Mouse (Mus musculus): Measurements from ENCODE around the gene Itch. TPM values are rescaled to one million over a fixed set of nuclear protein-coding genes. Genes with fewer than 3 reads are reported as not detected.

Itch gene
- total and polyA plus RNA-seq, 3 experiments: 15.2 to 53.6 (median 18.1) TPM

DNA sequence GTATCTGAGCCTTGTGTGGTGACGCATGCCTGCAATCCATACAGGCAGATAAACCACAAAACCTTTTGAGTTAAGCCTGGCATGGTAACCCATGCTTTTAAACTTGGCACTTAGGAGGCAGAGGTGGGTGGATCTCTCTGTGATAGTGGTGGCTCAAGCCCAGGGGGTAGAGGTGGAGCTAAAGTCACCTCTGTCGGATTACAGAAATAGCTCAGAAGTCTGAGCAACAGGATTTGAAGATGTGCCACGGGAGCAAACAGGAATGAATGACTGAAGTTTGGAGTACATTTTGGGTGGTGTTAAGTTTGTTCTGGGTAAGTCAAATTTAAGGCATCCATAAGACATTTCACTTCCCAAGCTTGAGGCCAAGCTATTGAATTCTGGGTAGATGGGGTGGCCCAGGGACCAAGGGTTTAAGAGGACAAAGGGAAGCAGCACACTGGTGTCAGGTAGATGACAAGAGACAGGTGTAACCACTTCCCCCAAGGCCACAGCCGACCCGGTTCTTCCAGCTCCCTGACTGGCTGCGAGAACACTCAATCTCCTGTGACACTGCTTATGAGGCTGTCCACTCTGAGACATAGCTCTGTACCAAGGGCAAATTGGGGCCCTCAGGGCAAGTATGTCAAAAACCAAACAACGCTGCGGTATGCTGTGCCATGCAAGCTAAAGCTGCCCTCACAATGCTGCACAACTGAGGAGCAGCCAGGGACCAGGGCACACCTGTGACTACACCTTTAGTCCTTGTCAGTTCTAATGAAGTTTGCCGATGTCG lies 139.3 kb downstream of the Itch start:
- Histone ChIP-seq H3K4me3 (ENCODE audit: control insufficient read depth in 1 of 2, insufficient read depth in 1 of 2, low read depth in 2 of 2, low read length in 2 of 2) (no peak overlapping the region), H3K9me3 (replicated peaks; ENCODE audit: insufficient read depth, low read length) (no peaks in the 10 kb centered on the region), H3K27ac (ENCODE audit: control insufficient read depth, low read depth, low read length) (no peak overlapping the region), H3K9ac (ENCODE audit: control insufficient read depth, low read depth, low read length, poor library complexity, severe bottlenecking) (no peak overlapping the region), H3K36me3 (ENCODE audit: control insufficient read depth in 1 of 2, insufficient read depth in 2 of 2, low read length in 2 of 2) (no peaks in the 10 kb centered on the region), H3K4me1 (ENCODE audit: control insufficient read depth in 1 of 2, insufficient read depth in 2 of 2, low read length in 2 of 2) (no peaks in the 10 kb centered on the region), H3K79me2 (ENCODE audit: control insufficient read depth, insufficient read depth, low read length, poor library complexity) (no peaks in the 10 kb centered on the region), H3K27me3 (ENCODE audit: control insufficient read depth in 1 of 2, insufficient read depth in 2 of 2, low read length in 2 of 2) (no peaks in the 10 kb centered on the region)
- TF ChIP-seq NRF1 (IDR thresholded peaks at IDR 0.05; ENCODE audit: insufficient read depth, low read depth, low read length, poor library complexity, severe bottlenecking) (0 out of 2 replicates have a peak, but pooled peaks have one; percentile 3), ZKSCAN1 (IDR thresholded peaks at IDR 0.05; ENCODE audit: low read depth, low read length) (no peak)
- DNase-seq (ENCODE audit: low read depth, low spot score): no peak

DNA sequence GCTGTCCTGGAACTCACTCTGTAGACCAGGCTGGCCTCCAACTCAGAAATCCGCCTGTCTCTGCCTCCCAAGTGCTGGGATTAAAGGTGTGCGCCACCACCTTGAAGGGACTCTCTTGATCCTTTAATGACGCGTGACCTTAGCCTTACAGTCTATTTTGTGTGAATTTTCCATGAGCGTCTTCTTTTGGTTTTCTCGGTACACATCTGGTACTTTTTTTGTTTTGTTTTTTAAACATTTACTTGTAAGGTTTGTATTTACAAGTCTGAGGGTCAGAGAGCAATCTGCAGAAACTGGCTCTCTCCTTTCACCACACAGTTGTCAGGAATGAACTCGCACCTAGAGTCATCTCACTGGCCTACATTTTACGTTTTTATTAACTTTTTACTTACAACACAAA lies 140.3 kb downstream of the Itch start:
- H3K9ac ChIP-seq (ENCODE audit: control insufficient read depth, low read depth, low read length, poor library complexity, severe bottlenecking): no peak overlapping the region
- H3K9me3 ChIP-seq (replicated peaks; ENCODE audit: insufficient read depth, low read length): no peaks in the 10 kb centered on the region
- no peaks in the 10 kb centered on the region for H3K36me3 ChIP-seq (ENCODE audit: control insufficient read depth in 1 of 2, insufficient read depth in 2 of 2, low read length in 2 of 2)
- H3K27ac ChIP-seq (ENCODE audit: control insufficient read depth, low read depth, low read length): no peak overlapping the region
- no peaks in the 10 kb centered on the region for H3K79me2 ChIP-seq (ENCODE audit: control insufficient read depth, insufficient read depth, low read length, poor library complexity)
- H3K4me1 ChIP-seq (ENCODE audit: control insufficient read depth in 1 of 2, insufficient read depth in 2 of 2, low read length in 2 of 2): no peaks in the 10 kb centered on the region
- TF ChIP-seq GATA1 (IDR thresholded peaks at IDR 0.05; ENCODE audit: low read depth, low read length) (no peak), TBP (IDR thresholded peaks at IDR 0.05; ENCODE audit: low read depth, low read length) (no peak), TAL1 (IDR thresholded peaks at IDR 0.05; ENCODE audit: low read length) (no peak), ZKSCAN1 (IDR thresholded peaks at IDR 0.05; ENCODE audit: low read depth, low read length) (no peak), GABPA (IDR thresholded peaks at IDR 0.05; ENCODE audit: low read depth, low read length) (no peak), RAD21 (IDR thresholded peaks at IDR 0.05; ENCODE audit: low read depth, low read length) (no peak), POLR2AphosphoS5 (IDR thresholded peaks at IDR 0.05; ENCODE audit: borderline replicate concordance, low read depth, low read length) (no peak), MEF2A (IDR thresholded peaks at IDR 0.05; ENCODE audit: extremely low read depth, insufficient replicate concordance, low read depth, low read length, poor library complexity, severe bottlenecking) (no peak)
- DNase-seq (ENCODE audit: low read depth, low spot score): no peak
- H3K4me3 ChIP-seq (ENCODE audit: control insufficient read depth in 1 of 2, insufficient read depth in 1 of 2, low read depth in 2 of 2, low read length in 2 of 2): no peak overlapping the region
- H3K27me3 ChIP-seq (ENCODE audit: control insufficient read depth in 1 of 2, insufficient read depth in 2 of 2, low read length in 2 of 2): no peaks in the 10 kb centered on the region

DNA sequence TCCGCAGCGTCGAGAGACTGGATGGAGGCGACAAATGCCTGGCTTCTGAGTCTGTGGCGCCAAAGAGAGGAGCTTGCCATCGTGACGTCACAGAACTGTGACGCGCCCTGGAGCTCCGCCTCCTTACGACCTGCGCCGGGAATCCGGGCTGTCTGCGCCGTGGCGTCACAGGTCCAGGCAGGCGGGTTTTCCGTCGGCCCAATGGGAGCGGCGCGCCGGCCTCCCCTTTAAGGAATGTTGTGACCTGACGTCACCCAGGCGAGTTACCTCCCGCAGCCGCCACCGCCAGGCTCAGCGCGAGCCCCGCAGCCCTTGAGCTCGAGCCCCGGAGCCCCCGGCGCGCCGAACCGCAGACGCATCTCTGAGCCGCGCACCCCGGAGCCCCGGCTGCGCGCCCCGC lies 142.9 kb downstream of the Itch start, which contains the start of gene Map1lc3a:
Gene Map1lc3a, plus strand, starts transcription at position 103 of the 400 bp plus-strand sequence.
- peak; percentile 92 for DNase-seq (ENCODE audit: low read depth, low spot score)
- H3K27ac ChIP-seq (ENCODE audit: control insufficient read depth, low read depth, low read length): no peak within 1 kb of the TSS

More for the DNA sequence above, 142.9 kb downstream of the Itch start, which contains the start of gene Map1lc3a:
- H3K9ac ChIP-seq (ENCODE audit: control insufficient read depth, low read depth, low read length, poor library complexity, severe bottlenecking): peak within 1 kb of the TSS; percentile 78
- H3K79me2 ChIP-seq (ENCODE audit: control insufficient read depth, insufficient read depth, low read length, poor library complexity): no peaks in the 10 kb centered on the region
- no peaks in the 10 kb centered on the region for H3K36me3 ChIP-seq (ENCODE audit: control insufficient read depth in 1 of 2, insufficient read depth in 2 of 2, low read length in 2 of 2)
- H3K27me3 ChIP-seq (ENCODE audit: control insufficient read depth in 1 of 2, insufficient read depth in 2 of 2, low read length in 2 of 2): no peaks in the 10 kb centered on the region
- no peaks in the 10 kb centered on the region for H3K9me3 ChIP-seq (replicated peaks; ENCODE audit: insufficient read depth, low read length)
- TF ChIP-seq ZC3H11A (IDR thresholded peaks at IDR 0.05; ENCODE audit: low read depth, low read length) (no peak), MXI1 (IDR thresholded peaks at IDR 0.05; ENCODE audit: low read depth, low read length) (peak; percentile 49), USF1 (IDR thresholded peaks at IDR 0.05; ENCODE audit: low read depth, low read length) (no peak), CHD2 (IDR thresholded peaks at IDR 0.05; ENCODE audit: low read length) (no peak), NRF1 (IDR thresholded peaks at IDR 0.05; ENCODE audit: insufficient read depth, low read depth, low read length, poor library complexity, severe bottlenecking) (peak; percentile 68), SIN3A (IDR thresholded peaks at IDR 0.05; ENCODE audit: low read length) (peak; percentile 68), GABPA (IDR thresholded peaks at IDR 0.05; ENCODE audit: low read depth, low read length) (peak; percentile 72; the same call in 1 of the 2 replicates), E2F4 (IDR thresholded peaks at IDR 0.05; ENCODE audit: borderline replicate concordance, low read depth, low read length) (no peak), CHD1 (IDR thresholded peaks at IDR 0.05; ENCODE audit: low read depth, low read length) (no peak), ETS1 (IDR thresholded peaks at IDR 0.05; ENCODE audit: low read depth, low read length) (peak; percentile 64; the same call in 1 of the 2 replicates), HCFC1 (IDR thresholded peaks at IDR 0.05; ENCODE audit: low read depth, low read length) (peak; percentile 64), KAT2A (conservative IDR thresholded peaks at IDR 0.05; ENCODE audit: low read depth, low read length) (no peak), MAZ (IDR thresholded peaks at IDR 0.05; ENCODE audit: low read depth, low read length) (peak; percentile 65; the same call in 1 of the 2 replicates)
- H3K4me1 ChIP-seq (ENCODE audit: control insufficient read depth in 1 of 2, insufficient read depth in 2 of 2, low read length in 2 of 2): no peaks in the 10 kb centered on the region
- H3K4me3 ChIP-seq (ENCODE audit: control insufficient read depth in 1 of 2, insufficient read depth in 1 of 2, low read depth in 2 of 2, low read length in 2 of 2): peak within 1 kb of the TSS; percentile 77 to 87
